Mouse (Mus musculus): Measurements from ENCODE around the gene Gm1673. TPM values are rescaled to one million over a fixed set of nuclear protein-coding genes. Genes with fewer than 3 reads are reported as not detected.

The Gm1673 gene
- polyA plus RNA-seq, 1 experiment from 2014 or later, result 621 TPM

DNA sequence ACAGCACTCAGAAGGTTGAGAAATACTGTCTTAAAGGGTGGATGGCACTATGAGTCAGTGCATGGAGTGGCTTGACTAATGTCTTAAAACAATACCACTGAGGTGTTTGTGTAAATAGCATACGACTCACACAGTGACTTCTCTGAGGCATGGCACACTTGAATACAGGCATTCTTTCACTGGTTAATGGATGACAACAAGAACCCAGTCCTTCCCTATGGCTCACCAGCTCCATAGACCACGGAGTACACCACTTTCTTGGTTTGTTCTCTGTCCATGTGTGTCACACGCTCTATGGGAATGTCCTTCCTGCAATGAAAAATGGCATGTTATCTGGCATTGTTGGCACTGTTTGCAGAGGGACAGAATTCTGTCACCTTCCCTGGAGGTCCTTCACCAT is 49.3 kb downstream of the Gm1673 start:
- no peaks in the 10 kb centered on the region for H3K4me1 ChIP-seq
- no peaks in the 10 kb centered on the region for H3K36me3 ChIP-seq
- no peak overlapping the region for H3K9ac ChIP-seq (replicated peaks)
- 40% methylated on average over 3 of the region's 3 CpGs for WGBS
- H3K4me3 ChIP-seq (replicated peaks), result no peak overlapping the region
- no peaks in the 10 kb centered on the region for H3K27me3 ChIP-seq (replicated peaks)
- H3K4me2 ChIP-seq, result no peak overlapping the region
- no peaks in the 10 kb centered on the region for H3K9me3 ChIP-seq (replicated peaks)
- H3K27ac ChIP-seq (replicated peaks), result no peak overlapping the region
- ATAC-seq (ENCODE audit: low FRiP score), result no peak

Other genes starting within 250 kb of the Gm1673 start
- gene Letm1, start 200.6 kb upstream of the Gm1673 start, polyA plus RNA-seq (2015; fragmentation: Nextera tagmentation; extraction: Ambion mirVana), result 68.3 and 72.4 TPM in 2 replicates
- 56.7 and 61.8 TPM in 2 replicates for gene Nsd2, start 162.7 kb upstream of the Gm1673 start, polyA plus RNA-seq (2015; fragmentation: Nextera tagmentation; extraction: Ambion mirVana)
- 33.8 and 43.9 TPM in 2 replicates for gene Nelfa, start 47.0 kb upstream of the Gm1673 start, polyA plus RNA-seq (2015; fragmentation: Nextera tagmentation; extraction: Ambion mirVana)
- 4.8 and 6.4 TPM in 2 replicates for gene Nat8l, start 12.6 kb downstream of the Gm1673 start, polyA plus RNA-seq (2015; fragmentation: Nextera tagmentation; extraction: Ambion mirVana)
- 0.31 and 0.52 TPM in 2 replicates for gene Poln, start 186.0 kb downstream of the Gm1673 start, polyA plus RNA-seq (2015; fragmentation: Nextera tagmentation; extraction: Ambion mirVana)
- 13.1 and 19.2 TPM in 2 replicates for gene Haus3, start 186.1 kb downstream of the Gm1673 start, polyA plus RNA-seq (2015; fragmentation: Nextera tagmentation; extraction: Ambion mirVana)
- gene Mxd4, start 204.3 kb downstream of the Gm1673 start, polyA plus RNA-seq (2015; fragmentation: Nextera tagmentation; extraction: Ambion mirVana), result 25.7 and 29.7 TPM in 2 replicates

All from neural tube, embryonic 15.5 days (tissue).